Mouse (Mus musculus) cerebellum, adult 2 months (tissue): ENCODE measurements around the gene Trim56.

Source experiments
- CTCF ChIP-seq: fragments of 200-500 bp; IDR thresholded peaks from 2 replicates; pipeline ENCODE4 v1.5.1; 2011; ENCODE audit warnings: low read depth, mild to moderate bottlenecking, control low read depth, low read length, moderate library complexity, borderline replicate concordance; ENCODE audit not compliant: insufficient read depth
- POLR2A ChIP-seq: fragments of 200-500 bp; IDR thresholded peaks from 2 replicates; pipeline ENCODE4 v1.6.1; 2011; ENCODE audit warnings: low read length, control low read depth, borderline replicate concordance; ENCODE audit not compliant: insufficient read depth

DNA sequence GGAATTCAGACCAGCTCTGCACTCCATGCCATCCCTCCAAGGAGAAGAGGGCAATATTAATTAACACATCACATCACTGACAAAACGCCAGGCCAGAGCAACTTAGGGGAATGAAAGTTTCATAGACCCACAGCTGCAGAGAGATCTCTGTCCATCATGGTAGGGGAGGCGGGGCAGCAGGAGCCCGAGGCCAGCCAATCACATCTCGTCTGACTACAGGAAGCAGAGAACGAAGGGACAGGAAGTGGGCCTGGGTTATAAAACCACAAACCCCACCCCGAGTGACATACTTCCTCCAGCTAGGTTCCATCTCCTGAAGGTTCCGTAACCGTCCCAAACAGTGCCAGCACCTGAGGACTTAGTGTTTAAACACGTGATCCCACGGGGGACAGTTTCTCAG lies 20.9 kb downstream of the Trim56 start:
- TF ChIP-seq CTCF (no peak), POLR2A (no peak)
